Mouse (Mus musculus) myocyte (in vitro differentiated cells): Measurements from ENCODE around the gene Skida1. TPM values are rescaled to one million over a fixed set of nuclear protein-coding genes. Genes with fewer than 3 reads are reported as not detected.

ENCODE experiments used
- H3K27me3 ChIP-seq: one replicate; pipeline ENCODE4 v1.6.1; 2011; ENCODE audit not compliant: control insufficient read depth, insufficient read depth, insufficient read length
- H3K36me3 ChIP-seq: one replicate; pipeline ENCODE4 v1.6.1; 2011; ENCODE audit not compliant: control insufficient read depth, insufficient read depth
- H3K4me2 ChIP-seq: one replicate; pipeline ENCODE4 v1.6.1; 2011; ENCODE audit warnings: low read depth, control low read depth
- H3K4me3 ChIP-seq: one replicate; pipeline ENCODE4 v1.5.1; 2011; ENCODE audit warnings: mild to moderate bottlenecking, control low read depth, moderate library complexity
- H3K79me2 ChIP-seq: one replicate; pipeline ENCODE4 v1.6.1; 2011; ENCODE audit not compliant: control insufficient read depth, insufficient read depth
- H3ac ChIP-seq: one replicate; pipeline ENCODE4 v1.6.1; 2011; ENCODE audit not compliant: control insufficient read depth, insufficient read length
- CEBPB ChIP-seq: IDR thresholded peaks from 2 replicates; pipeline ENCODE4 v1.6.1; 2011; ENCODE audit warnings: mild to moderate bottlenecking, moderate library complexity; ENCODE audit not compliant: poor library complexity, insufficient read depth, severe bottlenecking
- E2F4 ChIP-seq: IDR thresholded peaks from one replicate; pipeline ENCODE4 v1.6.1; 2011; ENCODE audit warnings: mild to moderate bottlenecking, control low read depth, moderate library complexity; ENCODE audit not compliant: insufficient read depth
- MAX ChIP-seq: IDR thresholded peaks from one replicate; pipeline ENCODE4 v1.6.1; 2011; ENCODE audit warnings: low read depth, mild to moderate bottlenecking, control low read depth
- MYOD1 ChIP-seq, 3 experiments: IDR thresholded peaks; one replicate each; pipeline ENCODE4 v1.6.1; 2011; ENCODE audit warnings: control low read depth in 2 of 3, low read depth in 2 of 3, mild to moderate bottlenecking in 2 of 3, moderate library complexity in 1 of 3; ENCODE audit not compliant: insufficient read length in 2 of 3, control insufficient read depth in 1 of 3
- MYOG ChIP-seq, 3 experiments: IDR thresholded peaks; one replicate each; pipeline ENCODE4 v1.6.1; 2011; ENCODE audit warnings: control low read depth in 2 of 3, low read depth in 2 of 3, mild to moderate bottlenecking in 2 of 3; ENCODE audit not compliant: insufficient read length in 2 of 3, control insufficient read depth in 1 of 3, insufficient read depth in 1 of 3
- POLR2A ChIP-seq: IDR thresholded peaks from one replicate; pipeline ENCODE4 v1.6.1; 2011; ENCODE audit warnings: low read depth, mild to moderate bottlenecking, control low read depth, moderate library complexity; ENCODE audit not compliant: insufficient read length
- POLR2AphosphoS2 ChIP-seq: IDR thresholded peaks from one replicate; pipeline ENCODE4 v1.6.1; 2011; ENCODE audit warnings: low read depth, control low read depth; ENCODE audit not compliant: insufficient read length
- REST ChIP-seq: IDR thresholded peaks from one replicate; pipeline ENCODE4 v1.6.1; 2011; ENCODE audit warnings: mild to moderate bottlenecking, control low read depth, moderate library complexity; ENCODE audit not compliant: insufficient read depth, insufficient read length
- SRF ChIP-seq: IDR thresholded peaks from one replicate; pipeline ENCODE4 v1.6.1; 2011; ENCODE audit warnings: low read depth; ENCODE audit not compliant: control insufficient read depth, insufficient read length
- TCF12 ChIP-seq: IDR thresholded peaks from one replicate; pipeline ENCODE4 v1.6.1; 2011; ENCODE audit warnings: mild to moderate bottlenecking, control low read depth; ENCODE audit not compliant: poor library complexity, insufficient read depth, severe bottlenecking
- TCF3 ChIP-seq: IDR thresholded peaks from one replicate; pipeline ENCODE4 v1.6.1; 2011; ENCODE audit warnings: low read depth, control low read depth; ENCODE audit not compliant: insufficient read length
- USF1 ChIP-seq: IDR thresholded peaks from one replicate; pipeline ENCODE4 v1.6.1; 2011; ENCODE audit warnings: low read depth, mild to moderate bottlenecking, control low read depth, moderate library complexity
- polyA plus RNA-seq: library from polyadenylated mRNA; unstranded; fragments of >200 nt; fragmentation: generic; extraction: Trizol; gene quantifications from one replicate; pipeline ENCODE4 v1.2.1, GENCODE M21; 2012; ENCODE audit warnings: missing spikeins

The Skida1 gene
- polyA plus RNA-seq, 1 experiment, result 0.12 TPM

- H3K4me3 ChIP-seq, result no peak overlapping the region
Measured at GRCm38 (mm10) chr2:18031831-18032537, 16.9 kb downstream of the Skida1 start.

GRCm38 (mm10) chr2:18031271-18031821 is 17.5 kb downstream of the Skida1 start:
- Histone ChIP-seq H3K4me2 (no peak overlapping the region), H3K36me3 (no peaks in the 10 kb centered on the region), H3ac (no peak overlapping the region), H3K27me3 (no peaks in the 10 kb centered on the region), H3K79me2 (no peaks in the 10 kb centered on the region), H3K4me3 (no peak overlapping the region)
- no peak for TF ChIP-seq E2F4
- TF ChIP-seq MYOD1 (IDR thresholded peaks at IDR 0.05; ENCODE audit: control insufficient read depth in 1 of 3, insufficient read length in 2 of 3, low read depth in 2 of 3), result no peak
- no peak for TF ChIP-seq TCF3
- TF ChIP-seq POLR2A, result no peak
- TF ChIP-seq MYOG (IDR thresholded peaks at IDR 0.05; ENCODE audit: control insufficient read depth in 1 of 3, insufficient read depth in 1 of 3, insufficient read length in 2 of 3, low read depth in 2 of 3), result no peak
- no peak for TF ChIP-seq TCF12

More at GRCm38 (mm10) chr2:18031831-18032537, 16.9 kb downstream of the Skida1 start:
- no peaks in the 10 kb centered on the region for H3K79me2 ChIP-seq
- H3K4me2 ChIP-seq, result no peak overlapping the region
- H3K27me3 ChIP-seq, result no peaks in the 10 kb centered on the region
- TF ChIP-seq POLR2AphosphoS2, result no peak
- TF ChIP-seq CEBPB, result no peak
- TF ChIP-seq REST, result no peak
- TF ChIP-seq TCF12, result no peak
- no peak for TF ChIP-seq MYOG (IDR thresholded peaks at IDR 0.05; ENCODE audit: control insufficient read depth in 1 of 3, insufficient read depth in 1 of 3, insufficient read length in 2 of 3, low read depth in 2 of 3)
- no peak for TF ChIP-seq MAX
- TF ChIP-seq SRF, result no peak
- TF ChIP-seq MYOD1 (IDR thresholded peaks at IDR 0.05; ENCODE audit: control insufficient read depth in 1 of 3, insufficient read length in 2 of 3, low read depth in 2 of 3), result no peak
- TF ChIP-seq USF1, result no peak
- TF ChIP-seq E2F4, result no peak
- no peak for TF ChIP-seq POLR2A
- no peak for TF ChIP-seq TCF3
- H3K36me3 ChIP-seq, result no peaks in the 10 kb centered on the region
- H3ac ChIP-seq, result no peak overlapping the region

GRCm38 (mm10) chr2:18030581-18030980 is 18.3 kb downstream of the Skida1 start:
- H3K36me3 ChIP-seq, result no peaks in the 10 kb centered on the region
- TF ChIP-seq MYOG (IDR thresholded peaks at IDR 0.05; ENCODE audit: control insufficient read depth in 1 of 3, insufficient read depth in 1 of 3, insufficient read length in 2 of 3, low read depth in 2 of 3) (no peak), E2F4 (no peak), MYOD1 (IDR thresholded peaks at IDR 0.05; ENCODE audit: control insufficient read depth in 1 of 3, insufficient read length in 2 of 3, low read depth in 2 of 3) (no peak), USF1 (no peak), POLR2A (no peak), TCF12 (no peak), TCF3 (no peak), REST (no peak), CEBPB (no peak), POLR2AphosphoS2 (no peak), SRF (no peak), MAX (no peak)
- no peaks in the 10 kb centered on the region for H3K27me3 ChIP-seq
- no peak overlapping the region for H3ac ChIP-seq
- H3K4me3 ChIP-seq, result no peak overlapping the region
- H3K4me2 ChIP-seq, result no peak overlapping the region
- no peaks in the 10 kb centered on the region for H3K79me2 ChIP-seq

DNA sequence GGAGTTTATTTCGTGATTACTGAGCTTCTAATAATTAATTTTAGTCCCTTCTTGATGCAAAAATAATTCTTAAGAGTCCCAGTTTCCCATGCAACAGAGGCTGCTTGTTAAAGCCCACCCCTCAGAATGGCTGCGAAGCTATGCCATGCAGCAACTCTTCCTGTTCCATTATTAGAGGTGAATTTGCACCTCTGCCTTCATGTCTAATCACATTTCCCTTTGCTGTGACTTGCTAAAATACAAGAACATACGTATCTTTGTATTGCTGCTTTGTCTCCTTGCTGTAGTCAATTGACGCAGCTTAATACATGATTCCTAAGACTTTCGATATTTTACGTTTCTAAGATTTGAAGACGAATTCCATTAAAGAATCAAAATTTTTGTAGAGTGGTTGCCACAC is 19.2 kb downstream of the Skida1 start:
- Histone ChIP-seq H3K4me3 (no peak overlapping the region), H3K79me2 (no peaks in the 10 kb centered on the region), H3K4me2 (no peak overlapping the region), H3ac (no peak overlapping the region), H3K36me3 (no peaks in the 10 kb centered on the region), H3K27me3 (no peaks in the 10 kb centered on the region)
- TF ChIP-seq MAX (no peak), MYOD1 (IDR thresholded peaks at IDR 0.05; ENCODE audit: control insufficient read depth in 1 of 3, insufficient read length in 2 of 3, low read depth in 2 of 3) (no peak), CEBPB (no peak), POLR2A (no peak), REST (no peak), E2F4 (no peak), MYOG (IDR thresholded peaks at IDR 0.05; ENCODE audit: control insufficient read depth in 1 of 3, insufficient read depth in 1 of 3, insufficient read length in 2 of 3, low read depth in 2 of 3) (no peak), TCF12 (no peak), TCF3 (no peak), USF1 (no peak), SRF (no peak), POLR2AphosphoS2 (no peak)
